Mouse (Mus musculus) ovary, postnatal 10 days (tissue): ENCODE results near the gene Olfr561.

Experiments
- DNase-seq: peaks from one replicate; pipeline ENCODE4 v3.0.0; 2022; ENCODE audit warnings: low spot score

The Olfr561 gene

DNA sequence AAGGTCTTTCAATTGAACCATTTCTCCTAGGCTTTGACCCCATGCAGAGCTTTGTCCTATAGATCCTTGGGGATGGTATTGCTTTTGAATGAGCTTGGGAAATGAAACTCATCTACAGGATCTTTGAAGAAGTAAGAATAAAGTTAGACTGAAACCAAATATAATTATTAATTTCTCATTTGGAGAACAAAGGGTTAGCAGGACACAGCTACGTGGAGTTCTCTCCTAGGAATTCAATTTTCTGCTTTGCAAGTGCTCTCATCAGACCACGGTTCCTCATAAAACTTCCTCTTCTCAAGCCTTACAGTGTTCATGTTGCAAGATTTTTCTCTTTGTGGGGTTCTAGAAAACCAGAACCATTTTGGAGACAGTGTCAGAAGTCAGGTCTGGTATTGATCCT lies at the start of gene Olfr561:
Olfr561 (plus strand) TSS at position 301 of the 400 bp plus-strand sequence.
- DNase-seq: no peak

- DNase-seq: no peak
Measured at GRCm38 (mm10) chr7:102727391-102727790, 43.6 kb upstream of the Olfr561 start, which contains the start of gene Olfr559. Olfr559 (minus strand) TSS chr7:102727491.

GRCm38 (mm10) chr7:102733793-102734192 lies 37.2 kb upstream of the Olfr561 start:
- no peak for DNase-seq

- DNase-seq: no peak
Measured at GRCm38 (mm10) chr7:102737705-102738104, 33.3 kb upstream of the Olfr561 start.

- DNase-seq: no peak
Measured at GRCm38 (mm10) chr7:102752086-102752485, 18.9 kb upstream of the Olfr561 start.

DNA sequence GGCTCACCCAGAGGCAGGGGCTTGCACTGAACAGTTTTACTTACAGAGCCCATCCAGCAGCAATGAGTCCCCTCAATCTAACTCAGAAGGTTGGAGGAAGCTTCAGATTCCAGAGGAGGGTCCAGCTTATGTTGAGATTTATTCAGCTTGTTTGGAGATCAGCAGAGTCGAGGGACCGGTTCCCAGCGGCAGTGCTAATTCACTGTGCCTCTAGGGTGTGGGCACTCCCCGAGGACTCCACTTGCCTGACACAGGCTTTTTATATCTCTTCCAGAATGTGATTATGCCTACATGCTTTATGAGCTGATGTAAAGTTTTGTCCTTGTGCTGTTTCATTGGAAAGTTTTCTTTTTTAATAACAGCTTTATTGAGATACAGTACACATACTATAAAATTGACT lies 11.8 kb upstream of the Olfr561 start, which contains the start of the genes Olfr560 and Olfr78:
Olfr560 (minus strand) TSS at position 101 of the 400 bp plus-strand sequence.
Olfr78 (minus strand) TSS at position 206 of the 400 bp plus-strand sequence.
- no peak for DNase-seq

DNA sequence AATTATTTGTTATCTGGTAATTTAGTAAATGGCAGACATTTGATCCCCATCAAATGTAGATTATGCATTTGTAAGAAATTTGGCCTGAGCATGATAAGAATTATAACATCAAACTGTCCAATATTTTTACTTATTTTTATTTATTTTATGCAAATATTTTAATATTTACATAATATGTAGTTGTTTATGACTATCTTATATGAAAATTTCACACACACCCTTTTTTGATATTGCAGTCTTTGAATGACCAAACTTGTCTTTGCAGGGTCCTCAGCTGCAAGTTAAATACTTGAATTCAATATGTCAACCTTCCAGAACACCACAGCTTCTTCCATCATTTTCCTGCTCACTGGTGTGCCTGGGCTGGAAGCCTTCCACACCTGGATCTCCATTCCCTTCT lies 32.2 kb downstream of the Olfr561 start, which contains the start of gene Olfr564:
Olfr564 (plus strand) TSS at position 301 of the 400 bp plus-strand sequence.
- no peak for DNase-seq
